Mouse (Mus musculus) neural tube, embryonic 10.5 days (tissue): Measurements from ENCODE around the gene Gm10717.
"Not testable (repeated sequence)": the region's sequence is repeated elsewhere in the genome, so short reads cannot be mapped to it uniquely, and the experiment has no call there.

Source experiments
- DNase-seq: peaks from one replicate; pipeline ENCODE4 v3.0.0-alpha.2; 2017; ENCODE audit warnings: low spot score; ENCODE audit errors: extremely low spot score

The Gm10717 gene

GRCm38 (mm10) chr9:3024912-3025467 is at the start of gene Gm10717:
TSS of gene Gm10717 (plus strand) at chr9:3025417.
- not testable (repeated sequence) for DNase-seq

- peak; percentile 33 for DNase-seq
Measured at GRCm38 (mm10) chr9:3000445-3000972, 24.7 kb upstream of the Gm10717 start, which contains the start of gene Gm10722. TSS of gene Gm10722 (plus strand) at chr9:3000922.

- not testable (repeated sequence) for DNase-seq
Measured at GRCm38 (mm10) chr9:3001006-3001405, 24.2 kb upstream of the Gm10717 start.

- DNase-seq = peak; percentile 63
Measured at GRCm38 (mm10) chr9:3001948-3002659, 23.1 kb upstream of the Gm10717 start.

GRCm38 (mm10) chr9:3002794-3003396 is 22.3 kb upstream of the Gm10717 start, which contains the start of gene Gm11168:
TSS of gene Gm11168 (plus strand) at chr9:3003346.
- DNase-seq = not testable (repeated sequence)

- DNase-seq = not testable (repeated sequence)
Measured at GRCm38 (mm10) chr9:3006179-3006578, 19.0 kb upstream of the Gm10717 start.

- DNase-seq = not testable (repeated sequence)
Measured at GRCm38 (mm10) chr9:3006636-3007035, 18.6 kb upstream of the Gm10717 start.

GRCm38 (mm10) chr9:3007272-3007671 is 17.9 kb upstream of the Gm10717 start:
- peak; percentile 15 for DNase-seq

- DNase-seq = not testable (repeated sequence)
Measured at GRCm38 (mm10) chr9:3009331-3009730, 15.9 kb upstream of the Gm10717 start.

- not testable (repeated sequence) for DNase-seq
Measured at GRCm38 (mm10) chr9:3012054-3012621, 13.1 kb upstream of the Gm10717 start.

GRCm38 (mm10) chr9:3012733-3013279 is 12.4 kb upstream of the Gm10717 start, which contains the start of gene Gm10721:
TSS of gene Gm10721 (plus strand) at chr9:3013140.
- not testable (repeated sequence) for DNase-seq

GRCm38 (mm10) chr9:3015354-3015753 is 9.9 kb upstream of the Gm10717 start, which contains the start of gene Gm10720:
TSS of gene Gm10720 (plus strand) at chr9:3015654.
- not testable (repeated sequence) for DNase-seq

- not testable (repeated sequence) for DNase-seq
Measured at GRCm38 (mm10) chr9:3015896-3016295, 9.3 kb upstream of the Gm10717 start.

- DNase-seq = not testable (repeated sequence)
Measured at GRCm38 (mm10) chr9:3017108-3017507, 8.1 kb upstream of the Gm10717 start, which contains the start of gene Gm10719. TSS of gene Gm10719 (plus strand) at chr9:3017408.

- DNase-seq = not testable (repeated sequence)
Measured at GRCm38 (mm10) chr9:3018944-3019343, 6.3 kb upstream of the Gm10717 start.

GRCm38 (mm10) chr9:3019835-3020727 is 5.1 kb upstream of the Gm10717 start:
- not testable (repeated sequence) for DNase-seq

GRCm38 (mm10) chr9:3022316-3023008 is 2.8 kb upstream of the Gm10717 start:
- DNase-seq = peak; percentile 15

GRCm38 (mm10) chr9:3023312-3023984 is 1.8 kb upstream of the Gm10717 start, which contains the start of gene Gm10718:
TSS of gene Gm10718 (plus strand) at chr9:3023547.
- DNase-seq = not testable (repeated sequence)
